Mouse (Mus musculus): ENCODE measurements at regions not wholly inside any gene's neighbourhood (a gene's known extent, or its start where the extent isn't known, plus 50 kb on each side); places are given as distances from the start of the nearest gene placed in this dataset.

DNA sequence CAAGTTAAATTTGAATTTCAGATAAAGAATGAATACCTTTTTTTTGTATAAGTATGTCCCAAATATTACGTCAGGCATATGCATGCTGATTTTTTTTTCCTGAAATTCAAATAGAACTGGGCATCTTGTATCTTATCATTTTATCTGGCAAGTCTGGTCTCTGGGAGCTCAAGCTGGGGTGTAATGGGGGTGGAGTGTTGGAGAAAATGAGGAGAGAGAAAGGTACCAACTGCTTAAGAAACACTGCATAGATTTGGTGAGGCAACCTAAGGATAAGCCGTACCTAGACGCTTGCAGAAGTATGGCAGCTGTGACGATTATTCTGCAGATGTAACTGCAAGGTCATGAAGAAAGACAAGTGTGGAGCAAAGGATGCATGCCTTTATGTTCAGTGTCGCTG lies 601.7 kb downstream of the Bcl11a start:
- no peak for TF ChIP-seq POLR2A (IDR thresholded peaks at IDR 0.05; ENCODE audit: low read depth, low read length)
- no peak for TF ChIP-seq CTCF (conservative IDR thresholded peaks at IDR 0.05; ENCODE audit: insufficient read depth, insufficient read length, low read depth, low read length)

All from kidney, adult 2 months (tissue).